In genomic region chrX:160426486-160426885, GRCm38 (mm10) we compare ENCODE assay signal across 19 mouse cellular contexts. TPM values are rescaled to one million over a fixed set of nuclear protein-coding genes. Genes with fewer than 3 reads are reported as not detected.
DNase-seq lines count a peak whose midpoint lies in the region; TF ChIP-seq lines count a peak whose summit lies in the region.
"Had no signal": no experiment of that assay in that cellular context is flagged by ENCODE, and none has a peak within 500 bp of the region (broad histone marks: within the 10 kb centered on the region; RNA-seq: fewer than 3 reads in every experiment).

No protein-coding gene starts in this region.

- no peaks in the 10 kb centered on the region for H3K27me3 ChIP-seq in liver, adult 2 months (ENCODE audit: control insufficient read depth, insufficient read depth, low read length)
- peaks cover 91% of the 10 kb centered on the region for H3K27me3 ChIP-seq in forebrain, embryonic 10.5 days (ENCODE audit: poor library complexity, severe bottlenecking)
- H3K27me3 ChIP-seq: heart, embryonic 12.5 days had no signal

- H3K36me3 ChIP-seq in liver, adult 2 months (ENCODE audit: control insufficient read depth, insufficient read depth, low read length), result no peaks in the 10 kb centered on the region
- H3K36me3 ChIP-seq in forebrain, embryonic 10.5 days (replicated peaks), result no peaks in the 10 kb centered on the region
- H3K36me3 ChIP-seq: embryonic facial prominence, embryonic 15.5 days; forebrain, embryonic 12.5 days; heart, embryonic 12.5 days; limb, embryonic 12.5 days; midbrain, embryonic 10.5 days had no signal

- TF ChIP-seq CTCF in liver, adult 2 months (IDR thresholded peaks at IDR 0.05; ENCODE audit: low read depth, low read length), result no peak

- H3K9me3 ChIP-seq in forebrain, embryonic 10.5 days, result no peaks in the 10 kb centered on the region
- H3K9me3 ChIP-seq: embryonic facial prominence, embryonic 15.5 days; forebrain, embryonic 12.5 days; heart, embryonic 12.5 days; limb, embryonic 12.5 days; midbrain, embryonic 10.5 days had no signal

- intact Hi-C loops in gastrocnemius, postnatal 14 days (cut with DNase I; ENCODE audit: low total_unique reads), result no loop called here

- no peak overlapping the region for H3K9ac ChIP-seq in liver, adult 2 months (ENCODE audit: low read depth, low read length)
- H3K9ac ChIP-seq: embryonic facial prominence, embryonic 15.5 days; forebrain, embryonic 12.5 days; heart, embryonic 12.5 days; limb, embryonic 12.5 days had no signal

- no peak for TF ChIP-seq POLR2A in liver, adult 2 months (IDR thresholded peaks at IDR 0.05; ENCODE audit: extremely low read depth, insufficient read depth, low read length)

- peak; percentile 87 for DNase-seq in liver, adult 2 months (ENCODE audit: extremely low read depth, low read depth, low spot score)
- no peak for DNase-seq in liver
- peak; percentile 34 to 81 for DNase-seq in kidney, adult 8-10 months
- peak; percentile 14 to 41 for DNase-seq in kidney, postnatal 25 days
- DNase-seq in lung, postnatal 25 days (ENCODE audit: low spot score), result peak; percentile 16
- DNase-seq in frontal cortex, postnatal 10 days (ENCODE audit: low spot score in 2 of 2), result no peak
- no peak for DNase-seq in forebrain, embryonic 10.5 days (ENCODE audit: extremely low spot score, low spot score)
- DNase-seq in gastrocnemius, postnatal 14 days, result no peak
- DNase-seq: cerebellum, adult 8-10 months; heart, postnatal 36 days; right cerebral cortex, adult 18-20 months; spleen, adult 18-20 months; thymus, adult 18-20 months had no signal

- H3K27ac ChIP-seq in liver, adult 2 months (replicated peaks; ENCODE audit: insufficient read depth, low read depth, low read length), result no peak overlapping the region
- H3K27ac ChIP-seq in forebrain, embryonic 10.5 days, result no peak overlapping the region
- H3K27ac ChIP-seq: embryonic facial prominence, embryonic 15.5 days; forebrain, embryonic 12.5 days; limb, embryonic 12.5 days; midbrain, embryonic 10.5 days had no signal

- H3K79me2 ChIP-seq in liver, adult 2 months (ENCODE audit: control insufficient read depth, insufficient read depth, low read length), result no peaks in the 10 kb centered on the region

- 4% methylated on average over 1 of the region's 1 CpGs for WGBS in liver, adult 2 months
- WGBS in forebrain, embryonic 10.5 days, result 35% methylated on average over 1 of the region's 1 CpGs

- H3K4me3 ChIP-seq in liver, adult 2 months (ENCODE audit: insufficient read depth, low read depth, low read length), result no peak overlapping the region
- no peak overlapping the region for H3K4me3 ChIP-seq in forebrain, embryonic 10.5 days
- H3K4me3 ChIP-seq: embryonic facial prominence, embryonic 15.5 days; forebrain, embryonic 12.5 days; heart, embryonic 12.5 days; limb, embryonic 12.5 days; midbrain, embryonic 10.5 days had no signal

- peaks cover 4% of the 10 kb centered on the region for H3K4me1 ChIP-seq in liver, adult 2 months (ENCODE audit: control insufficient read depth, insufficient read depth, low read length)
- peaks cover 13% of the 10 kb centered on the region; the same call in 1 of the 2 replicates for H3K4me1 ChIP-seq in forebrain, embryonic 10.5 days
- H3K4me1 ChIP-seq: embryonic facial prominence, embryonic 15.5 days; forebrain, embryonic 12.5 days; heart, embryonic 12.5 days; limb, embryonic 12.5 days had no signal

RNA-seq across cellular contexts. Expression of gene Adgrg2, which starts 36.0 kb away (rescaled TPM):
- total RNA-seq in liver, adult 2 months (2014; rRNA removed), result 0.20 and 0.55 TPM in 2 replicates
- polyA plus RNA-seq in liver, adult 2 months (2012; rRNA removed), result 0.01 and 0.09 TPM in 2 replicates
- polyA plus RNA-seq in forebrain, embryonic 10.5 days (2016; fragmentation: Nextera tagmentation; extraction: Ambion mirVana), result 0.66 and 0.69 TPM in 2 replicates
- total RNA-seq in gastrocnemius, postnatal 14 days (2021), result 1 to 10 TPM; 1.7 to 1.8 TPM
- total RNA-seq: granulocyte monocyte progenitor cell, adult 5-6 weeks had no signal

Comparison
In these comparisons a context has a peak if more than half of its experiments do, and no peak if none do; other contexts are left out.
1. DNase-seq: peak in liver, adult 2 months (single experiment), kidney, adult 8-10 months (2 of 2), kidney, postnatal 25 days (2 of 2) and lung, postnatal 25 days (single experiment); none in liver (single experiment), frontal cortex, postnatal 10 days (0 of 2), forebrain, embryonic 10.5 days (single experiment) and gastrocnemius, postnatal 14 days (single experiment).